Mouse (Mus musculus): ENCODE measurements around the gene Tiam1.

Gene Tiam1

DNA sequence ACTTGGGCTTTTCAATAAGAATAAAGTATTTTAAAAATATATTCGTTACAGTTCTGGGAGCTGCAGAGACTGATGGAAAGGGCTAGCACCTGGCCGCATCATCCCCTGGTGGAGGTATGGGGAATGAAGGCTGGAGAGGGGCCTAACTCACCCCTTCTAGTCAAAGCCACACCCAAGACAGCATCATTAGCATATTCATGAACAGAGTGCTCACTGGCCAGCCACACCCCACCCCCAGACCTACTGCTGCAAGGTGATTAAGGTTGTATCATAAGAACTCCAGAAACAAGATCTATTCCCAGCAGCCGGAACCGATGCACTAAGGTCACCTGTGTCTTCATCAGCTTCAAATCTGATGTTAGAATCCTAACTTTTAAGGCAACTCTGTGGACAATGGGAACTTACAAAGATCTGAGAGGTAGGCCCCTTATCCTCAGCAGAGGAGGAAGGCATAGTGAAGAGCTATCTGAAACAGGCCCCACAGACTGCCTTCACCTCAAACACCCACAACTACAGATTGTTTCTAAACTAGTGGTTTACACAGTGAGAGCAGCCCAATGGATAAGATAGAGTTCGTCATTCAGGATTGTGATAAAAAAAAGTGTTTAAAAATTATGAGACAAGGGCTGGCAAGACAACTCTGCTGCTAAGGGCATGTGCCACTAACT, 153.1 kb downstream of the Tiam1 start:
- DNase-seq = no peak

GRCm38 (mm10) chr16:89989816-89990215, 153.8 kb downstream of the Tiam1 start:
- no peak for DNase-seq

GRCm38 (mm10) chr16:89986672-89987362, 156.8 kb downstream of the Tiam1 start:
- no peak for DNase-seq

DNA sequence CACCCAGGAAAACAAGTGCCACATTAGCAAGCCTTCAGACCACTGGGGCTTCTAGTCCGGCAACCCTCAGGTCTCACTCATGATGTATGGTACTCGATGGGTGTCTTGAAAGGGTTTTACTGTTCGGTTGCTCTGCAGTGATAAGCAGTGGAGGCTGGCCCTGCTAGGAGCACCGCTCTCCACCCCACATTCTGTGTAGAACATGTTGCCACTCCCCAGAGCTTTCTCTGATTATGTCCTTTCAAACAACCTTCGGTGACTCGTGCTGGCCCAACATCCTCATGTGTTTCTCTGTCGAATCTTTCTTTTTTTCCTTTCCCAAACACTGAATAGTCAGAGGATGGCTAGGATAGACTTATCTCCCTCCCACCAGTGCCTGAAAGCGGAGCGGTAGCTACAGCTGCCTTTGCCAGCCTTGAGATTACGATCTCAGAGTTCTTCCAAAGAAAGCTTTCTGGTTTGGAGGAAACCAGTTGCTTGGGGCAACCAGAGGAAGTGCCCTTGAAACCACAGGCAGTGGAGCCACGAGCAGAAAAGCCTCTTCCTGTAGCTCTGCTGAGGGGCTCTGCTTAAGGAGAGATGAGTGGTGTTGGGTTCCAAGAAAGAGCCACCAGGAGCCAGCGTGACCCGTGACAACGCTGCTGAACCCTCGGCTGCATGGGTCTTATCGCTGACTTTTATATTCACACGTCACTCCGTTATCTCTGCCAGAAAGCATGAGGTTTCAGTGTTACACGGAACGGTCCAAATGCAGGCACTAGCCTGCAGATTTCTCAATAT, 157.7 kb downstream of the Tiam1 start:
- no peak for DNase-seq

DNA sequence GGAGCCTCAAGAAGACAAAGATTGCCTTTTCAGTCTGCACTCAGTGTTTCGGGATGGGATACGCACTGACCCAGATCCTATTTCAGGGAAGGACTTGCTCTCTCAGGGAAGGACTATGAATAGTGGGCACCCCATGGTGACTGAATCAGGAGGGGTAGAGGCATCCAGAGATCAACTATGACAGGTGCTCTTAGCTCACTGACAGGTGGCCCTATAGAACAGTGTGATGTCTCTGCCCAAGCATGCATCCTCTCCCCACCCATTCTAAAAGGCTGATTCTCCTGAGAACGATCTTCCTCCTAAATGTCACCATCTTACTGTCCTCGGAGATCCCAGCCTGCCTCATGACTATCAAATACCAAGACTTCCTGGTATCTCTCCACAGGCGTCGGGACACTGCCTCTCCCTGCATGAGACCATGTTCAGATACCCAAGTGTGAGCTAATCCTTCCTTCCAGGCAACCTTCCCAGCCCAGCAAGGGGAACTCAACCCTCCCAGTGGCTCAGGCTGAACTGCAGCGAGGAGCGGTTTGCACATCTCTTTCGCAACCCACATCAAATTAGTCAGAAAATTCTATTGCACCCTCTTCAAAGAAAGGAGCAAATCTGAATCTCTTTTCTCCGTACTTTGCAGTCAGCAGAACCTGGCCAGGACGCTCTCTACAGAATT, 163.4 kb downstream of the Tiam1 start:
- no peak for DNase-seq

GRCm38 (mm10) chr16:89975441-89975840, 168.1 kb downstream of the Tiam1 start:
- no peak for DNase-seq

GRCm38 (mm10) chr16:89973814-89974712, 169.5 kb downstream of the Tiam1 start:
- DNase-seq = no peak

DNA sequence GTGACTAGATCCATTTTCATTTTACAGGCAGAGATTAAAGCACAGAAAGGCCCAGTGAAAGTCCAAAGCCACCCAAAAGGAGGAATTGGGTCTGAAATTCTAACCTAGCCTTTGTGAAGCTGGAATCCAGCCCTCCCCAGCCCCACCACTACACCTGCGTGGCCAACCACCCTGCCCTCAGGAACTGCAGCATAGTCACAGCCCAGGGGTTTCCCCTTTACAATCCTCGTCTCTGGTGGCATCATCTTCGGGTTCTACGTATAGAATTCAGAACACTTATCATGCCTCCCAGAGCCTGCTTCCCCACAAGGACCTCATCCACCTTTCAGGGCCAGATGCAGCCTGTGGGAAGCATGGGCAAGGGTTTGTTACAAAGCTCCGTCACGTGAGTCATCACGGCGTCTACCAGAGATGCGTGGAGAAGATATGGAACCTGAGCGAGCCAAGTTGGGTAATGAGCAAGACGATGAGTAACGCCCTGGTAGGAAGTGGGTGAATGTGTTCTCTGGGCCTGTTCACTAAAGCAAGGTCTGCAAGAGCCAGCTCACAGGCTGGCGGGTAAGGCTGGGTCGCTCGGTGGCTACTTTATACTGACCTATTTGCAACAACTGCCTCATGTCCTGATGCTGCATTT, 170.6 kb downstream of the Tiam1 start:
- DNase-seq = no peak

GRCm38 (mm10) chr16:89972018-89972417, 171.6 kb downstream of the Tiam1 start:
- no peak for DNase-seq

- no peak for DNase-seq
These were observed 175.5 kb downstream of the Tiam1 start for GRCm38 (mm10) chr16:89968058-89968457.

GRCm38 (mm10) chr16:89962876-89963275, 180.7 kb downstream of the Tiam1 start:
- no peak for DNase-seq

- peak; percentile 44 for DNase-seq
These were observed 182.7 kb downstream of the Tiam1 start for GRCm38 (mm10) chr16:89960904-89961303.

GRCm38 (mm10) chr16:89960186-89960878, 183.2 kb downstream of the Tiam1 start:
- DNase-seq = peak; percentile 66

GRCm38 (mm10) chr16:89958982-89959381, 184.6 kb downstream of the Tiam1 start:
- DNase-seq = no peak

DNA sequence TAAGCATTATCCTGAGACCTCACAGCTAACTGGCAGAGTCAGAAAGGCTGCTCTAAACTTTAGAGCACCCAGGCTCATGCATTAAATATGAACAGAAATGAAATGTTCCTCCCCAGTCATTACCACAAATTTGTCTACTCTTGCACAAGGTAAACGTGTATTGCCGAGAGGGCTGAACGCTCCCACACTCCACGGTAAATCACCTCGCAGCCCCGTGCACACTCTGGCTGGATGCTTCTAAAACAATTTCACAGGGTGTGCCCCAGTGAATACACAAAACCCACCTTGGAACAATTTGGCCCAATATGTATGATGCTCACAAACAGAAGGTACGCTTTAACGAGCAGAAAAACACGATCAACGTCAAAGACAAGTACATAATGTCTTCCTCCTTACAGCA, 185.5 kb downstream of the Tiam1 start:
- DNase-seq = no peak

DNA sequence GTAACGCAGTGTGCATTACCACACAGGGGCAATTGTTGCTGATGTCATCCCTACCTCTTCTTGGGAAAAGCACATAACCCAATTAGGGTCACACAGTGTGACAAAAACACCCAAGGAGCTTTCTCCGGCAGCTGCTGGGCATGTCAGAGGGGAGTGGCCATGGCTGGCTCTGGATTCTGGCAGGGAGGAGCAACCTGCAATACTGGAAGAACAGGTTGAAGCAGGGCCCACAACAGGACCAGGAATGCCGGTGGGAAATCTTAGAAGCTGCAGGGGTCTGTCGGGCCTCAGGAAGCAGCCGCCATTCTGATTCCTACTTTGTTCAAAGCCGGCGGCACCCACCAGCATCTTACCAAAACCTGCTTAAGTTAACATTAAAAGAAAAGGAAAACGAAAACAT, 189.0 kb downstream of the Tiam1 start:
- DNase-seq = no peak

- no peak for DNase-seq
These were observed 189.5 kb downstream of the Tiam1 start for GRCm38 (mm10) chr16:89954114-89954513.

GRCm38 (mm10) chr16:89952821-89953220, 190.7 kb downstream of the Tiam1 start:
- DNase-seq = no peak

GRCm38 (mm10) chr16:89950754-89951153, 192.8 kb downstream of the Tiam1 start:
- no peak for DNase-seq

GRCm38 (mm10) chr16:89950251-89950650, 193.3 kb downstream of the Tiam1 start:
- DNase-seq = no peak

DNA sequence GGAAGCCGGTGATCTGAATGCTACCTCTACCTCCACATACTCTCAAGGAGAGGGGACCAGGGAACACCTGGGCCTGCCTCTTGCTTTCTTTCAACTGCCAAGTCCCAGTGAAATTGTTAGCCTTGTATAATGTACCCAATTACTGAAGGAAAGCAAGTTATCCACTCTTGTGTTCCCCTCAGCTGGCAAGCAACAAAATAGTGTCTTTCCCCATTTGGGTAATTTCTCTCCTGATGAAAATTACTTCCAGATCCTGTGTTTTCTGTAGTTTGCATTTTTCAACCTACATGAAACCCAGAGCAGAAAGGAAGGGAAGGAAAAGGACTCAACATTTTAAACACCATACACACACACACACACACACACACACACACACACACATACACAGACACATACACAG, 195.5 kb downstream of the Tiam1 start:
- no peak for DNase-seq
